In genomic region chr4:123282915-123283674, GRCm38 (mm10) we compare ENCODE assay signal across 8 mouse cellular contexts. TPM values are rescaled to one million over a fixed set of nuclear protein-coding genes. Genes with fewer than 3 reads are reported as not detected.
DNase-seq lines count a peak whose midpoint lies in the region; ATAC-seq and TF ChIP-seq lines count a peak whose summit lies in the region.
"Not testable (repeated sequence)": the region's sequence is repeated elsewhere in the genome, so short reads cannot be mapped to it uniquely, and the experiment has no call there.

No protein-coding gene starts in this region.

- H3K79me3 ChIP-seq in C2C12 (ENCODE audit: low read depth) = peaks cover 43% of the 10 kb centered on the region

- not testable (repeated sequence) for TF ChIP-seq POLR2A in bone marrow, adult 2 months (IDR thresholded peaks at IDR 0.05; ENCODE audit: borderline replicate concordance, control insufficient read depth, low read depth, low read length)

- H3K4me3 ChIP-seq in C2C12 (ENCODE audit: insufficient read depth, poor library complexity, severe bottlenecking) = peak overlapping the region; percentile 49
- H3K4me3 ChIP-seq in bone marrow, adult 2 months (replicated peaks; ENCODE audit: control insufficient read depth, low read depth, low read length) = peak overlapping the region; percentile 54
- peak overlapping the region; percentile 71 for H3K4me3 ChIP-seq in forebrain, embryonic 10.5 days
- H3K4me3 ChIP-seq in heart, embryonic 12.5 days = peak overlapping the region; percentile 66
- peak overlapping the region; percentile 47 for H3K4me3 ChIP-seq in intestine, postnatal 0 days (ENCODE audit: low read depth, low read length)
- H3K4me3 ChIP-seq in liver, embryonic 11.5 days (ENCODE audit: low read depth, low read length) = peak overlapping the region; percentile 90
- peak overlapping the region; percentile 47 for H3K4me3 ChIP-seq in midbrain, embryonic 11.5 days (ENCODE audit: low read depth, low read length)

- TF ChIP-seq CTCF in C2C12 (IDR thresholded peaks at IDR 0.05; ENCODE audit: control insufficient read depth, insufficient read depth, insufficient read length); bone marrow, adult 2 months (IDR thresholded peaks at IDR 0.05; ENCODE audit: control insufficient read depth, insufficient read depth, low read length); intestine, postnatal 0 days (IDR thresholded peaks at IDR 0.05; ENCODE audit: low read depth): not testable (repeated sequence)

- not testable (repeated sequence) for H3K27me3 ChIP-seq in C2C12 (ENCODE audit: control insufficient read depth, insufficient read depth, insufficient read length); forebrain, embryonic 10.5 days (ENCODE audit: poor library complexity, severe bottlenecking); heart, embryonic 12.5 days (replicated peaks); intestine, postnatal 0 days (replicated peaks; ENCODE audit: control insufficient read depth, insufficient read depth, low read length); liver, embryonic 11.5 days (replicated peaks; ENCODE audit: control insufficient read depth, insufficient read depth, low read length); midbrain, embryonic 11.5 days (ENCODE audit: control insufficient read depth, insufficient read depth, low read length)

- H3K9ac ChIP-seq in heart, embryonic 12.5 days = peak overlapping the region; percentile 75
- H3K9ac ChIP-seq in intestine, postnatal 0 days (ENCODE audit: low read depth, low read length) = peak overlapping the region; percentile 42
- H3K9ac ChIP-seq in liver, embryonic 11.5 days (ENCODE audit: low read depth, low read length) = peak overlapping the region; percentile 85
- H3K9ac ChIP-seq in midbrain, embryonic 11.5 days (ENCODE audit: low read length) = peak overlapping the region; percentile 68

- H3ac ChIP-seq in C2C12 (ENCODE audit: control insufficient read depth, insufficient read length, low read depth) = not testable (repeated sequence)

- WGBS in bone marrow, adult 2 months = under 1% methylated on average over 53 of the region's 55 CpGs
- under 1% methylated on average over 53 of the region's 55 CpGs for WGBS in forebrain, embryonic 10.5 days
- under 1% methylated on average over 50 of the region's 55 CpGs for WGBS in heart, embryonic 12.5 days
- WGBS in intestine, postnatal 0 days = under 1% methylated on average over 43 of the region's 55 CpGs
- under 1% methylated on average over 43 of the region's 55 CpGs for WGBS in liver, embryonic 11.5 days
- under 1% methylated on average over 45 of the region's 55 CpGs for WGBS in midbrain, embryonic 11.5 days

- H3K36me3 ChIP-seq in C2C12 (ENCODE audit: control insufficient read depth, insufficient read depth) = peaks cover 40% of the 10 kb centered on the region
- H3K36me3 ChIP-seq in forebrain, embryonic 10.5 days (replicated peaks) = peaks cover 42% of the 10 kb centered on the region
- peaks cover 25% of the 10 kb centered on the region for H3K36me3 ChIP-seq in heart, embryonic 12.5 days
- H3K36me3 ChIP-seq in intestine, postnatal 0 days (ENCODE audit: control insufficient read depth, insufficient read depth) = peaks cover 13% of the 10 kb centered on the region
- H3K36me3 ChIP-seq in liver, embryonic 11.5 days (ENCODE audit: control insufficient read depth, insufficient read depth, low read length) = peaks cover 35% of the 10 kb centered on the region
- H3K36me3 ChIP-seq in midbrain, embryonic 11.5 days (ENCODE audit: control insufficient read depth, insufficient read depth, low read length) = not testable (repeated sequence)

- not testable (repeated sequence) for DNase-seq in forebrain, embryonic 10.5 days (ENCODE audit: extremely low spot score, low spot score); liver, embryonic 11.5 days (ENCODE audit: low spot score)
- DNase-seq in midbrain, embryonic 11.5 days (ENCODE audit: low spot score, missing footprints) = peak; percentile 88
- peak; percentile 39 for DNase-seq in right cerebral cortex, postnatal 4 days

- H3K4me2 ChIP-seq in heart, embryonic 12.5 days = peak overlapping the region; percentile 97
- H3K4me2 ChIP-seq in intestine, postnatal 0 days (replicated peaks; ENCODE audit: low read depth) = peak overlapping the region; percentile 73
- H3K4me2 ChIP-seq in liver, embryonic 11.5 days = peak overlapping the region; percentile 92
- H3K4me2 ChIP-seq in midbrain, embryonic 11.5 days = peak overlapping the region; percentile 88

- H3K4me1 ChIP-seq in bone marrow, adult 2 months (ENCODE audit: control insufficient read depth, insufficient read depth, low read length); intestine, postnatal 0 days (replicated peaks; ENCODE audit: control insufficient read depth, insufficient read depth, low read length): not testable (repeated sequence)
- H3K4me1 ChIP-seq in forebrain, embryonic 10.5 days = peaks cover 33% of the 10 kb centered on the region
- H3K4me1 ChIP-seq in heart, embryonic 12.5 days (replicated peaks) = peaks cover 39% of the 10 kb centered on the region
- H3K4me1 ChIP-seq in liver, embryonic 11.5 days (replicated peaks; ENCODE audit: control insufficient read depth, insufficient read depth, low read length) = peaks cover 26% of the 10 kb centered on the region
- H3K4me1 ChIP-seq in midbrain, embryonic 11.5 days (ENCODE audit: control insufficient read depth, insufficient read depth, low read length) = peaks cover 22% of the 10 kb centered on the region

- ATAC-seq in heart, embryonic 12.5 days (ENCODE audit: insufficient number of reproducible peaks, low FRiP score) = peak; percentile 67
- ATAC-seq in intestine, postnatal 0 days = peak; percentile 65
- peak; percentile 45 for ATAC-seq in liver, embryonic 11.5 days (replicated peaks; ENCODE audit: low FRiP score)
- peak; percentile 81 for ATAC-seq in midbrain, embryonic 11.5 days (ENCODE audit: low FRiP score)

- H3K79me2 ChIP-seq in C2C12 (ENCODE audit: control insufficient read depth, insufficient read depth) = peaks cover 51% of the 10 kb centered on the region

- H3K27ac ChIP-seq in bone marrow, adult 2 months (ENCODE audit: control insufficient read depth, insufficient read depth, low read depth, low read length, poor library complexity); midbrain, embryonic 11.5 days (ENCODE audit: low read depth, low read length): not testable (repeated sequence)
- peak overlapping the region; percentile 84 for H3K27ac ChIP-seq in forebrain, embryonic 10.5 days
- H3K27ac ChIP-seq in heart, embryonic 12.5 days (ENCODE audit: poor library complexity, severe bottlenecking) = peak overlapping the region; percentile 88
- peak overlapping the region; percentile 17 for H3K27ac ChIP-seq in intestine, postnatal 0 days (ENCODE audit: low read depth, low read length)
- H3K27ac ChIP-seq in liver, embryonic 11.5 days (ENCODE audit: low read depth, low read length) = peak overlapping the region; percentile 90; the same call in 1 of the 2 replicates

- H3K9me3 ChIP-seq in forebrain, embryonic 10.5 days; heart, embryonic 12.5 days (replicated peaks); intestine, postnatal 0 days (ENCODE audit: control insufficient read depth); liver, embryonic 11.5 days (ENCODE audit: control insufficient read depth, low read length); midbrain, embryonic 11.5 days (ENCODE audit: control insufficient read depth, low read length): not testable (repeated sequence)

RNA-seq across cellular contexts. Expression of gene Pabpc4, which starts 20.9 kb away (rescaled TPM):
- 175 TPM for polyA plus RNA-seq in C2C12 (2012; fragmentation: generic; extraction: Trizol)
- 147 and 150 TPM in 2 replicates for polyA plus RNA-seq in bone marrow, adult 2 months (2011; ENCODE audit: insufficient read depth, insufficient read length, low replicate concordance, missing spikeins)
- polyA plus RNA-seq in forebrain, embryonic 10.5 days (2016; fragmentation: Nextera tagmentation; extraction: Ambion mirVana) = 55.4 and 57.9 TPM in 2 replicates
- polyA plus RNA-seq in heart, embryonic 12.5 days (2016; fragmentation: Nextera tagmentation; extraction: Ambion mirVana) = 62.7 and 63.0 TPM in 2 replicates
- 12.6 and 15.0 TPM in 2 replicates for polyA plus RNA-seq in intestine, postnatal 0 days (2015; fragmentation: Nextera tagmentation; extraction: Ambion mirVana)
- 119 and 147 TPM in 2 replicates for polyA plus RNA-seq in liver, embryonic 11.5 days (2014; fragmentation: Nextera tagmentation; extraction: Ambion mirVana)
- polyA plus RNA-seq in midbrain, embryonic 11.5 days (2014; fragmentation: Nextera tagmentation; extraction: Ambion mirVana) = 29.6 and 40.4 TPM in 2 replicates

RNA-seq across cellular contexts. Expression of gene Oxct2a, which starts 40.3 kb away (rescaled TPM):
- polyA plus RNA-seq in C2C12 (2012; fragmentation: generic; extraction: Trizol) = 0.05 TPM
- not detected in 2 replicates for polyA plus RNA-seq in bone marrow, adult 2 months (2011; ENCODE audit: insufficient read depth, insufficient read length, low replicate concordance, missing spikeins)
- not detected in 2 replicates for polyA plus RNA-seq in forebrain, embryonic 10.5 days (2016; fragmentation: Nextera tagmentation; extraction: Ambion mirVana)
- not detected in 2 replicates for polyA plus RNA-seq in heart, embryonic 12.5 days (2016; fragmentation: Nextera tagmentation; extraction: Ambion mirVana)
- 0.21 and 0.24 TPM in 2 replicates for polyA plus RNA-seq in intestine, postnatal 0 days (2015; fragmentation: Nextera tagmentation; extraction: Ambion mirVana)
- 0.18 TPM in 1 of 2 replicates, not detected in the other for polyA plus RNA-seq in liver, embryonic 11.5 days (2014; fragmentation: Nextera tagmentation; extraction: Ambion mirVana)
- not detected in 2 replicates for polyA plus RNA-seq in midbrain, embryonic 11.5 days (2014; fragmentation: Nextera tagmentation; extraction: Ambion mirVana)

RNA-seq across cellular contexts. Expression of gene Heyl, which starts 49.7 kb away (rescaled TPM):
- polyA plus RNA-seq in C2C12 (2012; fragmentation: generic; extraction: Trizol) = 0.61 TPM
- 0.77 and 0.84 TPM in 2 replicates for polyA plus RNA-seq in bone marrow, adult 2 months (2011; ENCODE audit: insufficient read depth, insufficient read length, low replicate concordance, missing spikeins)
- 6.6 and 6.7 TPM in 2 replicates for polyA plus RNA-seq in forebrain, embryonic 10.5 days (2016; fragmentation: Nextera tagmentation; extraction: Ambion mirVana)
- 6.8 and 7.3 TPM in 2 replicates for polyA plus RNA-seq in heart, embryonic 12.5 days (2016; fragmentation: Nextera tagmentation; extraction: Ambion mirVana)
- 4.3 and 4.5 TPM in 2 replicates for polyA plus RNA-seq in intestine, postnatal 0 days (2015; fragmentation: Nextera tagmentation; extraction: Ambion mirVana)
- 2.4 and 2.5 TPM in 2 replicates for polyA plus RNA-seq in liver, embryonic 11.5 days (2014; fragmentation: Nextera tagmentation; extraction: Ambion mirVana)
- polyA plus RNA-seq in midbrain, embryonic 11.5 days (2014; fragmentation: Nextera tagmentation; extraction: Ambion mirVana) = 6.8 and 7.7 TPM in 2 replicates

RNA-seq across cellular contexts. Expression of gene Bmp8a, which starts 60.0 kb away (rescaled TPM):
- polyA plus RNA-seq in C2C12 (2012; fragmentation: generic; extraction: Trizol) = 0.14 TPM
- not detected in 2 replicates for polyA plus RNA-seq in bone marrow, adult 2 months (2011; ENCODE audit: insufficient read depth, insufficient read length, low replicate concordance, missing spikeins)
- 0.14 TPM in 1 of 2 replicates, not detected in the other for polyA plus RNA-seq in forebrain, embryonic 10.5 days (2016; fragmentation: Nextera tagmentation; extraction: Ambion mirVana)
- polyA plus RNA-seq in heart, embryonic 12.5 days (2016; fragmentation: Nextera tagmentation; extraction: Ambion mirVana) = 0.14 and 0.31 TPM in 2 replicates
- polyA plus RNA-seq in intestine, postnatal 0 days (2015; fragmentation: Nextera tagmentation; extraction: Ambion mirVana) = 7.3 and 8.1 TPM in 2 replicates
- polyA plus RNA-seq in liver, embryonic 11.5 days (2014; fragmentation: Nextera tagmentation; extraction: Ambion mirVana) = 0.42 and 0.63 TPM in 2 replicates
- polyA plus RNA-seq in midbrain, embryonic 11.5 days (2014; fragmentation: Nextera tagmentation; extraction: Ambion mirVana) = 0.14 TPM in 1 of 2 replicates, not detected in the other
